Mouse (Mus musculus): ENCODE data around the gene Ampd2. TPM values are rescaled to one million over a fixed set of nuclear protein-coding genes. Genes with fewer than 3 reads are reported as not detected.

Gene Ampd2
- total RNA-seq, 1 experiment: 58.1 TPM

DNA sequence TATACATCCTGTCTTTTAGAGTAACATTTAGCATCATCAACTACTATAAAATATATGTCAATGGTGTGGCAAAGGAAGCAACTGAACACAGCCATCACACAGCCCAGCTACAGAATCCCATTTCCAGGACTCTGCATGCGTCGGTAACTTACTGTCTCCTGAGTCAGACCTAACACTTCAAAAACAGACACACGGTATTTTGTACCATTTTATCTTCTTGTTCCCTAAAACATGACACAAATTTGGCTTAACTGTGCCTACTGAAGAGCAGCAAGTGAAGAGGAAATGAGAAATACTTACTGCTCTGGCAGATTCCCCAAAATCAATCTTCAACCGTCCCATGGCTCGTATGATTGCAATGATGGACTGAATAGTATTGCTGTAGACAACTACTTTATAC, 36.8 kb upstream of the Ampd2 start:
- H3K27ac ChIP-seq (ENCODE audit: insufficient read depth, low read depth, low read length, poor library complexity, severe bottlenecking): no peak overlapping the region
- H3K9ac ChIP-seq (ENCODE audit: insufficient read depth, low read depth, low read length, poor library complexity, severe bottlenecking): no peak overlapping the region
- no peaks in the 10 kb centered on the region for H3K9me3 ChIP-seq (ENCODE audit: control insufficient read depth, insufficient read depth, low read depth, low read length)
- no peak overlapping the region for H3K4me3 ChIP-seq (ENCODE audit: insufficient read depth in 1 of 2, low read depth in 1 of 2, low read length in 2 of 2, poor library complexity in 1 of 2, severe bottlenecking in 1 of 2)
- peaks cover 11% of the 10 kb centered on the region for H3K36me3 ChIP-seq (ENCODE audit: control insufficient read depth, insufficient read depth, low read length, poor library complexity, severe bottlenecking)
- in situ Hi-C loops (cut with MboI; ENCODE audit: low sequenced_read_pairs in 2 of 2, unreplicated experiment in 2 of 2): no loop called here
- DNase-seq (ENCODE audit: low read depth, low spot score): no peak
- no peaks in the 10 kb centered on the region for H3K4me1 ChIP-seq (ENCODE audit: control insufficient read depth in 2 of 2, insufficient read depth in 2 of 2, low read length in 2 of 2, poor library complexity in 1 of 2)
- TF ChIP-seq ZC3H11A (IDR thresholded peaks at IDR 0.05; ENCODE audit: borderline replicate concordance, low read depth, low read length): no peak
- no peak for TF ChIP-seq ZNF384 (IDR thresholded peaks at IDR 0.05; ENCODE audit: low read depth, low read length)
- no peak for TF ChIP-seq HCFC1 (IDR thresholded peaks at IDR 0.05; ENCODE audit: borderline replicate concordance, insufficient read depth, low read length)
- TF ChIP-seq MAFK (IDR thresholded peaks at IDR 0.05; ENCODE audit: insufficient read depth, low read depth, low read length): no peak
- TF ChIP-seq CHD2 (IDR thresholded peaks at IDR 0.05; ENCODE audit: low read depth, low read length): no peak

GRCm38 (mm10) chr3:108121101-108121500, 34.6 kb upstream of the Ampd2 start:
- Histone ChIP-seq H3K4me3 (ENCODE audit: insufficient read depth in 1 of 2, low read depth in 1 of 2, low read length in 2 of 2, poor library complexity in 1 of 2, severe bottlenecking in 1 of 2) (no peak overlapping the region), H3K4me1 (ENCODE audit: control insufficient read depth in 2 of 2, insufficient read depth in 2 of 2, low read length in 2 of 2, poor library complexity in 1 of 2) (no peaks in the 10 kb centered on the region), H3K9me3 (ENCODE audit: control insufficient read depth, insufficient read depth, low read depth, low read length) (no peaks in the 10 kb centered on the region), H3K36me3 (ENCODE audit: control insufficient read depth, insufficient read depth, low read length, poor library complexity, severe bottlenecking) (peaks cover 14% of the 10 kb centered on the region), H3K9ac (ENCODE audit: insufficient read depth, low read depth, low read length, poor library complexity, severe bottlenecking) (no peak overlapping the region), H3K27ac (ENCODE audit: insufficient read depth, low read depth, low read length, poor library complexity, severe bottlenecking) (no peak overlapping the region)
- no peak for TF ChIP-seq ZC3H11A (IDR thresholded peaks at IDR 0.05; ENCODE audit: borderline replicate concordance, low read depth, low read length)
- TF ChIP-seq ZNF384 (IDR thresholded peaks at IDR 0.05; ENCODE audit: low read depth, low read length): no peak
- no peak for TF ChIP-seq HCFC1 (IDR thresholded peaks at IDR 0.05; ENCODE audit: borderline replicate concordance, insufficient read depth, low read length)
- no peak for TF ChIP-seq MAFK (IDR thresholded peaks at IDR 0.05; ENCODE audit: insufficient read depth, low read depth, low read length)
- TF ChIP-seq CHD2 (IDR thresholded peaks at IDR 0.05; ENCODE audit: low read depth, low read length): no peak
- in situ Hi-C loops (cut with MboI; ENCODE audit: low sequenced_read_pairs in 2 of 2, unreplicated experiment in 2 of 2): no loop called here
- no peak for DNase-seq (ENCODE audit: low read depth, low spot score)

DNA sequence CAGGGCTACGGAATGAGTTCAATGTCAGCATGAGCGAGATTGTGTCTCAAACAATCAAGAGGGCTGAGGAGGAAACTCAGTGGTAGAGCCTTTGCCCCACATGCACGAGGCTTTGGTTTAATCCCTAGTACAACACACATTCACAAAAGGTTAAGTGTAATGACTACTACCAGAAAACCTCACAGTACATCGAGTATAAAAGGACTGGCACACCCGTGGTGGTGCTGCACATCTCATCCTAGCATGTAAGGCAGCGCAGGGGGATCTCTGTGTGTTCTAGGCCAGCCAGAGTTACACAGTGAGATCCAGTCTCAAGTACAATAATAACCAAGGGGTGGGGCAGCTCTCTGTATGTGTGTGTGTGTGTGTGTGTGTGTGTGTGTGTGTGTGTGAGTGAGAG, 31.0 kb upstream of the Ampd2 start:
- Histone ChIP-seq H3K4me3 (ENCODE audit: insufficient read depth in 1 of 2, low read depth in 1 of 2, low read length in 2 of 2, poor library complexity in 1 of 2, severe bottlenecking in 1 of 2) (no peak overlapping the region), H3K9me3 (ENCODE audit: control insufficient read depth, insufficient read depth, low read depth, low read length) (no peaks in the 10 kb centered on the region), H3K27ac (ENCODE audit: insufficient read depth, low read depth, low read length, poor library complexity, severe bottlenecking) (no peak overlapping the region), H3K4me1 (ENCODE audit: control insufficient read depth in 2 of 2, insufficient read depth in 2 of 2, low read length in 2 of 2, poor library complexity in 1 of 2) (no peaks in the 10 kb centered on the region), H3K36me3 (ENCODE audit: control insufficient read depth, insufficient read depth, low read length, poor library complexity, severe bottlenecking) (peaks cover 24% of the 10 kb centered on the region), H3K9ac (ENCODE audit: insufficient read depth, low read depth, low read length, poor library complexity, severe bottlenecking) (no peak overlapping the region; the same call in 1 of the 2 replicates)
- no peak for TF ChIP-seq CHD2 (IDR thresholded peaks at IDR 0.05; ENCODE audit: low read depth, low read length)
- no peak for TF ChIP-seq HCFC1 (IDR thresholded peaks at IDR 0.05; ENCODE audit: borderline replicate concordance, insufficient read depth, low read length)
- TF ChIP-seq MAFK (IDR thresholded peaks at IDR 0.05; ENCODE audit: insufficient read depth, low read depth, low read length): no peak
- no peak for TF ChIP-seq ZC3H11A (IDR thresholded peaks at IDR 0.05; ENCODE audit: borderline replicate concordance, low read depth, low read length)
- no peak for TF ChIP-seq ZNF384 (IDR thresholded peaks at IDR 0.05; ENCODE audit: low read depth, low read length)
- in situ Hi-C loops (cut with MboI; ENCODE audit: low sequenced_read_pairs in 2 of 2, unreplicated experiment in 2 of 2): no loop called here
- DNase-seq (ENCODE audit: low read depth, low spot score): no peak

DNA sequence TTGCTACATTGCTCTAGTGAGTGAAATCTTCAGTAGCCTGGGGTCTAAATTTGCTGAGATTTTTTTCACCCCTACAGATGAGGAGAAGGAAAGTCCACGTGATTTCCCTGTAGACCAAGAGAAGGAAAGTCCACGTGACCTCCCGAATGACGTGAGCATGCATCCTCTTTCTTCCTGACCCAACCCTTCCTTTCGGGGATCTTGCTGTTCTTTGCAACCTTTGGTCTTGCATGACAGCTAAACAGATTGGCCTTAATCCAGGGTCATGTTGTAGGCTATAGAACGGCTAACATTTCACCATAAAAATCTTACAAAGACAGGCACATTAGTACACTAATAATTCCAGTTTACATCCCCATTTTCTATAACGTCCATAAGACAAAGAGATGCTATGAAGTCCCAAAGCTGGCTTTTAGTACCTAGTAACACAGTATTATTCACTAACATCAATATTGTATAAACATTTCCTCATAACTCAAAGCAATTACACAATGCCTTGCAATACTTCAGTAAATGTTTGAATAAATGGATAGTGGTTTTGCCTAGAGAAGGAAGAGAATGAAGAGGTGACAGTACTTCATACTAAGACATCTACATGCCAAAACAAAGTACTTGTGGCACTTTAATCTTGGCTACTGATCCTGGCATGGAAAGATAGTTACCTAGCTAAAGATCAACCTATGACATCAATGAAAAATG, 27.3 kb upstream of the Ampd2 start:
- Histone ChIP-seq H3K4me3 (ENCODE audit: insufficient read depth in 1 of 2, low read depth in 1 of 2, low read length in 2 of 2, poor library complexity in 1 of 2, severe bottlenecking in 1 of 2) (no peak overlapping the region), H3K9me3 (ENCODE audit: control insufficient read depth, insufficient read depth, low read depth, low read length) (no peaks in the 10 kb centered on the region), H3K36me3 (ENCODE audit: control insufficient read depth, insufficient read depth, low read length, poor library complexity, severe bottlenecking) (peaks cover 25% of the 10 kb centered on the region), H3K27ac (ENCODE audit: insufficient read depth, low read depth, low read length, poor library complexity, severe bottlenecking) (no peak overlapping the region), H3K4me1 (ENCODE audit: control insufficient read depth in 2 of 2, insufficient read depth in 2 of 2, low read length in 2 of 2, poor library complexity in 1 of 2) (no peaks in the 10 kb centered on the region), H3K9ac (ENCODE audit: insufficient read depth, low read depth, low read length, poor library complexity, severe bottlenecking) (no peak overlapping the region)
- in situ Hi-C loops (cut with MboI; ENCODE audit: low sequenced_read_pairs in 2 of 2, unreplicated experiment in 2 of 2): no loop called here
- DNase-seq (ENCODE audit: low read depth, low spot score): no peak
- no peak for TF ChIP-seq ZC3H11A (IDR thresholded peaks at IDR 0.05; ENCODE audit: borderline replicate concordance, low read depth, low read length)
- no peak for TF ChIP-seq ZNF384 (IDR thresholded peaks at IDR 0.05; ENCODE audit: low read depth, low read length)
- TF ChIP-seq HCFC1 (IDR thresholded peaks at IDR 0.05; ENCODE audit: borderline replicate concordance, insufficient read depth, low read length): no peak
- TF ChIP-seq CHD2 (IDR thresholded peaks at IDR 0.05; ENCODE audit: low read depth, low read length): no peak
- TF ChIP-seq MAFK (IDR thresholded peaks at IDR 0.05; ENCODE audit: insufficient read depth, low read depth, low read length): no peak

Measured in ES-E14 (cell line).